Mouse (Mus musculus) megakaryocyte progenitor cell, adult 5-6 weeks (primary cell): ENCODE results near the gene Naa50. TPM values are rescaled to one million over a fixed set of nuclear protein-coding genes. Genes with fewer than 3 reads are reported as not detected.

ENCODE experiments used
- ATAC-seq: replicated peaks from 2 replicates; pipeline ENCODE4 v1.8.0; 2016; ENCODE audit warnings: mild to moderate bottlenecking, moderate TSS enrichment, inconsistent platforms; ENCODE audit not compliant: poor library complexity
- total RNA-seq, 2 experiments: library from RNA; stranded (forward) in 1 of 2; stranded (reverse) in 1 of 2; fragments of 157-497, 149-512 nt in 1 of 2; fragments of 200-1000 nt in 1 of 2; gene quantifications; 2 replicates each; pipeline versions ENCODE4 v1.2.3 to v1.2.4; 2015 to 2017

Gene Naa50
- total RNA-seq, 2 experiments from 2014 or later, result 112 to 164 TPM

GRCm38 (mm10) chr16:44190968-44191367 lies 51.3 kb downstream of the Naa50 start:
- no peak for ATAC-seq

GRCm38 (mm10) chr16:44199066-44199703 lies 59.6 kb downstream of the Naa50 start:
- ATAC-seq, result peak; percentile 94

- ATAC-seq, result no peak
These were observed 60.5 kb downstream of the Naa50 start for GRCm38 (mm10) chr16:44200146-44200545.

GRCm38 (mm10) chr16:44204331-44204730 lies 64.7 kb downstream of the Naa50 start:
- ATAC-seq, result no peak

- ATAC-seq, result no peak
These were observed 66.3 kb downstream of the Naa50 start for GRCm38 (mm10) chr16:44205973-44206372.

- ATAC-seq, result 0 out of 2 replicates have a peak, but pooled peaks have one; percentile 17
These were observed 70.8 kb downstream of the Naa50 start for GRCm38 (mm10) chr16:44210156-44211053.

GRCm38 (mm10) chr16:44211054-44211414 lies 71.4 kb downstream of the Naa50 start:
- no peak for ATAC-seq

- no peak for ATAC-seq
These were observed 73.1 kb downstream of the Naa50 start for GRCm38 (mm10) chr16:44212703-44213102.

Other genes with a start within 250 kb of the Naa50 start
- gene Qtrt2, start 213.0 kb upstream of the Naa50 start, total RNA-seq (2015), result 17.3 and 21.2 TPM in 2 replicates
- 44.9 and 46.5 TPM in 2 replicates for gene Qtrt2, start 213.0 kb upstream of the Naa50 start, total RNA-seq (2017)
- 0.59 and 1.4 TPM in 2 replicates for gene Zdhhc23, start 160.0 kb upstream of the Naa50 start, total RNA-seq (2015)
- 0.54 and 0.62 TPM in 2 replicates for gene Zdhhc23, start 160.0 kb upstream of the Naa50 start, total RNA-seq (2017)
- 1.6 and 1.9 TPM in 2 replicates for gene Gramd1c, start 76.5 kb upstream of the Naa50 start, total RNA-seq (2015)
- gene Gramd1c, start 76.5 kb upstream of the Naa50 start, total RNA-seq (2017), result 1.4 and 3.2 TPM in 2 replicates
- 49.5 and 51.9 TPM in 2 replicates for gene Atp6v1a, start 125 bp upstream of the Naa50 start, total RNA-seq (2015)
- gene Atp6v1a, start 125 bp upstream of the Naa50 start, total RNA-seq (2017), result 81.0 and 83.3 TPM in 2 replicates
- gene Usf3, start 33.4 kb downstream of the Naa50 start, total RNA-seq (2015), result 26.5 and 30.7 TPM in 2 replicates
- gene Usf3, start 33.4 kb downstream of the Naa50 start, total RNA-seq (2017), result 9.4 and 10.0 TPM in 2 replicates
- not detected in 2 replicates for gene Sidt1, start 193.4 kb downstream of the Naa50 start, total RNA-seq (2015)
- gene Sidt1, start 193.4 kb downstream of the Naa50 start, total RNA-seq (2017), result 0.08 TPM in 1 of 2 replicates, not detected in the other
- gene Spice1, start 207.3 kb downstream of the Naa50 start, total RNA-seq (2015), result 18.5 and 23.9 TPM in 2 replicates
- 15.3 and 21.1 TPM in 2 replicates for gene Spice1, start 207.3 kb downstream of the Naa50 start, total RNA-seq (2017)